Mouse (Mus musculus) hindbrain, embryonic 11.5 days (tissue): Measurements from ENCODE around the gene Stk32c. TPM values are rescaled to one million over a fixed set of nuclear protein-coding genes. Genes with fewer than 3 reads are reported as not detected.

Source experiments
- ATAC-seq: fragments of 200-750 bp; cut with Nextera tagmentation; 2 replicates; pipeline ENCODE4 v1.8.0; 2017; ENCODE audit warnings: mild to moderate bottlenecking, moderate TSS enrichment, moderate library complexity; ENCODE audit not compliant: low FRiP score
- DNase-seq: peaks from one replicate; pipeline ENCODE4 v3.0.0-alpha.2; 2015; ENCODE audit warnings: low spot score
- H3K27ac ChIP-seq: fragments of 300-500 bp; sonication (generic); 2 replicates; pipeline ENCODE4 v1.5.1; 2014; ENCODE audit warnings: mild to moderate bottlenecking, low read depth, low read length
- H3K27me3 ChIP-seq: fragments of 300-500 bp; sonication (generic); 2 replicates; pipeline ENCODE4 v1.6.1; 2014; ENCODE audit warnings: mild to moderate bottlenecking, low read length, moderate library complexity, mixed read lengths; ENCODE audit not compliant: control insufficient read depth, insufficient read depth
- H3K36me3 ChIP-seq: fragments of 300-500 bp; sonication (generic); 2 replicates; pipeline ENCODE4 v1.6.1; 2014; ENCODE audit warnings: mild to moderate bottlenecking, low read length, moderate library complexity, mixed read lengths; ENCODE audit not compliant: control insufficient read depth, insufficient read depth
- H3K4me1 ChIP-seq: fragments of 300-500 bp; sonication (generic); replicated peaks from 2 replicates; pipeline ENCODE4 v1.6.1; 2014; ENCODE audit warnings: low read length, mixed read lengths; ENCODE audit not compliant: control insufficient read depth, insufficient read depth
- H3K4me2 ChIP-seq: fragments of 300-500 bp; sonication (generic); replicated peaks from 2 replicates; pipeline ENCODE4 v1.6.1; 2014; ENCODE audit warnings: mild to moderate bottlenecking, low read depth, low read length
- H3K4me3 ChIP-seq: fragments of 300-500 bp; sonication (generic); 2 replicates; pipeline ENCODE4 v1.5.1; 2014; ENCODE audit warnings: low read depth, low read length
- H3K9ac ChIP-seq: fragments of 300-500 bp; sonication (generic); 2 replicates; pipeline ENCODE4 v1.6.1; 2014; ENCODE audit warnings: low read depth, low read length
- H3K9me3 ChIP-seq: fragments of 300-500 bp; sonication (generic); 2 replicates; pipeline ENCODE4 v1.6.1; 2016; ENCODE audit warnings: low read length; ENCODE audit not compliant: control insufficient read depth
- WGBS: fragments of 180-500 bp; shearing (Covaris S2); extraction: QIAGEN DNeasy Blood & Tissue Kit; methylation state at CpG from one replicate; pipeline ENCODE4 v1.1.7; 2014; 5-methylcytosine and 5-hydroxymethylcytosine counted together
- polyA plus RNA-seq: library from polyadenylated mRNA; unstranded; fragments of >200 nt; fragmentation: Nextera tagmentation; extraction: Ambion mirVana; gene quantifications from 2 replicates; pipeline ENCODE4 v1.2.1, GENCODE M21; 2014

The Stk32c gene
- polyA plus RNA-seq, 1 experiment from 2014 or later, result 0.54 TPM

GRCm38 (mm10) chr7:139221072-139221471 is 8.0 kb upstream of the Stk32c start:
- DNase-seq (no peak), ATAC-seq (no peak)
- Histone ChIP-seq H3K9ac (no peak overlapping the region), H3K4me1 (no peaks in the 10 kb centered on the region), H3K27me3 (no peaks in the 10 kb centered on the region), H3K4me3 (no peak overlapping the region), H3K36me3 (no peaks in the 10 kb centered on the region), H3K9me3 (no peaks in the 10 kb centered on the region), H3K4me2 (no peak overlapping the region), H3K27ac (no peak overlapping the region)
- WGBS, result 86% methylated on average over 5 of the region's 5 CpGs

GRCm38 (mm10) chr7:139220303-139220702 is 7.2 kb upstream of the Stk32c start:
- DNase-seq, result no peak
- no peak for ATAC-seq

GRCm38 (mm10) chr7:139219486-139219885 is 6.4 kb upstream of the Stk32c start:
- Histone ChIP-seq H3K9ac (no peak overlapping the region), H3K4me1 (no peaks in the 10 kb centered on the region), H3K9me3 (no peaks in the 10 kb centered on the region), H3K27me3 (no peaks in the 10 kb centered on the region), H3K4me2 (no peak overlapping the region), H3K27ac (no peak overlapping the region), H3K4me3 (no peak overlapping the region), H3K36me3 (no peaks in the 10 kb centered on the region)
- DNase-seq (no peak), ATAC-seq (no peak)
- WGBS, result 88% methylated on average over 5 of the region's 5 CpGs

More at GRCm38 (mm10) chr7:139220303-139220702, 7.2 kb upstream of the Stk32c start:
- WGBS, result 41% methylated on average over 2 of the region's 2 CpGs
- Histone ChIP-seq H3K36me3 (no peaks in the 10 kb centered on the region), H3K9me3 (no peaks in the 10 kb centered on the region), H3K4me3 (no peak overlapping the region), H3K4me1 (no peaks in the 10 kb centered on the region), H3K27ac (no peak overlapping the region), H3K9ac (no peak overlapping the region), H3K4me2 (no peak overlapping the region), H3K27me3 (no peaks in the 10 kb centered on the region)

GRCm38 (mm10) chr7:139218641-139219415 is 5.7 kb upstream of the Stk32c start:
- Histone ChIP-seq H3K27ac (no peak overlapping the region), H3K4me1 (no peaks in the 10 kb centered on the region), H3K36me3 (no peaks in the 10 kb centered on the region), H3K9me3 (no peaks in the 10 kb centered on the region), H3K9ac (no peak overlapping the region), H3K27me3 (no peaks in the 10 kb centered on the region), H3K4me2 (no peak overlapping the region), H3K4me3 (no peak overlapping the region)
- ATAC-seq, result no peak
- WGBS, result 75% methylated on average over 6 of the region's 6 CpGs
- DNase-seq, result no peak

GRCm38 (mm10) chr7:139217046-139217445 is 3.9 kb upstream of the Stk32c start:
- Histone ChIP-seq H3K36me3 (no peaks in the 10 kb centered on the region), H3K9me3 (no peaks in the 10 kb centered on the region), H3K9ac (no peak overlapping the region), H3K27me3 (no peaks in the 10 kb centered on the region), H3K4me3 (no peak overlapping the region), H3K27ac (no peak overlapping the region), H3K4me1 (no peaks in the 10 kb centered on the region), H3K4me2 (no peak overlapping the region)
- WGBS, result 85% methylated on average over 7 of the region's 7 CpGs
- ATAC-seq, result no peak
- no peak for DNase-seq

- DNase-seq, result no peak
- Histone ChIP-seq H3K9ac (no peak overlapping the region), H3K36me3 (no peaks in the 10 kb centered on the region), H3K4me3 (no peak overlapping the region), H3K27me3 (no peaks in the 10 kb centered on the region), H3K9me3 (no peaks in the 10 kb centered on the region), H3K27ac (no peak overlapping the region), H3K4me2 (no peak overlapping the region), H3K4me1 (no peaks in the 10 kb centered on the region)
- WGBS, result 93% methylated on average over 9 of the region's 9 CpGs
- ATAC-seq, result no peak
Measured at GRCm38 (mm10) chr7:139216464-139216863, 3.4 kb upstream of the Stk32c start.

- Histone ChIP-seq H3K9ac (no peak overlapping the region), H3K9me3 (no peaks in the 10 kb centered on the region), H3K27me3 (no peaks in the 10 kb centered on the region), H3K4me2 (no peak overlapping the region), H3K27ac (no peak overlapping the region), H3K4me3 (no peak overlapping the region), H3K4me1 (no peaks in the 10 kb centered on the region), H3K36me3 (no peaks in the 10 kb centered on the region)
- ATAC-seq, result no peak
- no peak for DNase-seq
- WGBS, result 83% methylated on average over 7 of the region's 7 CpGs
Measured at GRCm38 (mm10) chr7:139215946-139216345, 2.8 kb upstream of the Stk32c start.

- H3K27me3 ChIP-seq, result no peaks in the 10 kb centered on the region
- H3K9me3 ChIP-seq, result no peaks in the 10 kb centered on the region
- no peak overlapping the region for H3K27ac ChIP-seq
- ATAC-seq (no peak), DNase-seq (no peak)
- no peak overlapping the region for H3K4me3 ChIP-seq
- H3K4me1 ChIP-seq, result no peaks in the 10 kb centered on the region
- 71% methylated on average over 1 of the region's 1 CpGs for WGBS
- H3K36me3 ChIP-seq, result no peaks in the 10 kb centered on the region
- no peak overlapping the region for H3K9ac ChIP-seq
- no peak overlapping the region for H3K4me2 ChIP-seq
Measured at GRCm38 (mm10) chr7:139215516-139215915, 2.4 kb upstream of the Stk32c start.

- Histone ChIP-seq H3K27me3 (no peaks in the 10 kb centered on the region), H3K9ac (no peak overlapping the region), H3K27ac (no peak overlapping the region), H3K4me2 (no peak overlapping the region), H3K9me3 (no peaks in the 10 kb centered on the region), H3K4me3 (no peak overlapping the region), H3K36me3 (no peaks in the 10 kb centered on the region), H3K4me1 (no peaks in the 10 kb centered on the region)
- DNase-seq (no peak), ATAC-seq (no peak)
- 79% methylated on average over 14 of the region's 14 CpGs for WGBS
Measured at GRCm38 (mm10) chr7:139214596-139215340, 1.7 kb upstream of the Stk32c start.
